Mouse (Mus musculus) kidney, adult 8-10 months (tissue): ENCODE data around the gene Pik3ip1.

Source experiments
- DNase-seq, 2 experiments: peaks; one replicate each; pipeline ENCODE4 v3.0.0; 2022

The Pik3ip1 gene

DNA sequence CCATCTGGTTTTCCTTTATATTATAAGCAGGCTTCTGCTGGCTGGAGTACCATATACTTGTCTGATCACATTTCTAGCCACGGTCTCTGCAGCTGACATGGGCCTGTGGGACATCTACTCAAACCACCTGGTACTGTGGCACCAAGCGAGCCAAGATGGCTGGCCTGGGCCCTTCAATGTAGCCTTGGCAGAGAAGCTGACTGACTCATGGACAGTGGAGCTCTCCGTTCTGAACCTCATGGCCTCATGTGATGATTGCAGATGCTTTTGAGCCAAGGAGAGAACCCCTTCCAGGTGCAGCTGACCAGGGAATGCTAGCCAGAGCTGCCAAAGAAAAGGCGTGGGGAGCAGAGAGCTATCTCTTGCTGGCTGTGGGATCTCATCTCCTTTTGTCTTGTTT lies 24.4 kb upstream of the Pik3ip1 start:
- DNase-seq: no peak

DNA sequence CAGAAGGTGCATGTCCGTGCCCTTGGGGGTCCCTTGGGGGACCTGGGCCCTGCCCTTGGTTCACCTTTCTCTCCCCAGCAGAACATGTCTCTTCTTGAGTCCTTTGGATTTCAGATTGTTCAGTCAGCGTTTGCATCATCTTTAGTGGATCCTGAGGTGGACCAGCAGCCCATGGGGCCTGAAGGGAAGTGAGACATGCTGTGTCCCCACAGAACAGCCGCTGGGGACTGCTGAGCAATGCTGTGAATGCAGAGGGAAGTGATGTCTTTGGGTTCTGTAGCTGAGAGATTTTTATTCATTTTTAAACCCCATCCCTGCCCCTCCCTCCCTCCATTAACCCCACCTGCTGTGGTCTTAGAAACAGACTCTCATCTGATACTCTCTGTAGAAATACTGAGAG lies 22.3 kb upstream of the Pik3ip1 start:
- no peak for DNase-seq

DNA sequence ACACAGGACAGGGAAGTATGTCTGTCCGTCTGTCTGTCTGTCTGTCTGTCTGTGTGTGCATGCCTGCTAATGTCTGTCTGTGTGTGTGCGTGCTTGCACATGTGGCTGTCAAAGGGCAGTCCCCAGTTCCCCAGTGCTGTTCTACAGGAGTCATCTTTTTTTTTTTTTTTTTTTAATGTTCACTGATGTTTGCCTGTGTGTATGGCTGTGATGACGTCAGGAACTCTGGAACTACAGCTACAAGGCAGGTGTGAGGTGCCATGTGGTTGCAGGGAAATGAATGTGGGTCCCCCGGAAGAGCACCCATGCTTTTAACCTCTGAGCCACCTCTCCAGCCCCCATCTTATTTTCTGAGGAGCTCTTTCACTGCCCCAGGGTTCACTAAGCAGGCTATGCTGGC lies 20.3 kb upstream of the Pik3ip1 start:
- DNase-seq: no peak

DNA sequence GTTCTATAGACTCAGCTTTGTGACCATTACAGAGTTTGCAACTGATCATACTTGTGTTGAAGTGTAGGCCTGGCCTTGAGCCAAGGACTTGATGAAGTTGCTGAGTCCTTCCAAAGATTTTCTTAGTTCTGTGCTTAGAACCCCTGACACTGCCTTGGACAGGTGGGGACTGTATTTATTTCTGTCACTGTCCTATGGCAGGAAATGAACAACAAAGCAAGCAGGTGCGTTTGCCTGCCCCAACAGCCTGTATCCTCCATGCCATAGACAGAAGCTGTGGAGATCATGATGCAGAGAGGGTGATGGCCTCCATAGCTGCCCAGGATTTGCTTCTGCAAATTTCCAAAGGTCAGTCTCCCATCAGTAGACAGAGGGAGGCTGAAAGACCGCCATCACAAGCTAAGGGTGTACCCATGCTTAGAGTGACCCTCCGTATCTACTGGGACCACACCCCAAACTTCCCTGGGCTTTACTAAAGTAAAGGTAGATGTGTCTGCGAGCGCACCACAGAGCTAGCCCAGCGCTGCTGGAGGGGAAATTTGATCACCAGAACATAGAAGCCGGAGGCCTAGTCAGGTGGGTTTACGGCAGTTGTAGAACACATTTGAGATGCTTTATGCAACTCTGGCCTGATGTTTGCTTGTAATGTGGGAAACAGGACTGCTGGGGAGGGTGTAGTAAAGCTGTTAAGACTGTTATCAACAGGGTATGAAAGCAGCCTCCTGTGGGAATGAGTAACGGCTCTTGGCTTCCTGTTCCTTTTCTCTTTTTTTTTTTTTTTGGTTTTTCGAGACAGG lies 19.2 kb upstream of the Pik3ip1 start:
- no peak for DNase-seq

DNA sequence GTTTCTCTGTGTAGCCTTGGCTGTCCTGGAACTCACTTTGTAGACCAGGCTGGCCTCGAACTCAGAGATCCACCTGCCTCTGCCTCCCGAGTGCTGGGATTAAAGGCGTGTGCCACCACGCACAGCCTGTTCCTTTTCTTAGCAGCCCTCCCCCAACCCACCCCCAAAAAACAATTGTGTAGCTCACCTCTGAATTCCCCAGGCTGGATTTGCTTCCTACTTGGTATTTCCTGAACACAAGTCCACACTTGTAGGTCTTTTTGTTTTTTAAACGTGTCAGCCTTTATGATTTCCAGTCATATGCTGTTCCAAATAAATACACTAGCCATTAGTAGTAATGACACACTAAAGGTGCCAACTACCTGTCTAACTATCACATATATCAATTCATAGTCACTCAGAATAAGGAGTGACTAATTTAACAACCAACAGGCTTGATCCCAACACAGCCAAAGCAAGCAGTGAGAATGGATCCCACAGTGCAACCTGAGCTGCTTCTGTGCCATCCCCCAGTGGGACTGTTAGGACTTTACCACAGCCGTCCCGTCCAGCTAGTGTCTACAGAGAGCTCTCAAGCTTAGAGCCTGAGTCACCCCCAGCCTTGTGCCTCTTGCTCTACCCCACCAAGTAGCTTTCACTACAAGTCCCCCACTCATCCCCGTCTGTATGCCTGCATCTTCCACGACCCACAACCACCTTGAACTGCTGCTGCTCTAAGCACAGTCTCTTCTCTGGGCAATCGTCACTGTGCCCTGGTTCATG lies 18.4 kb upstream of the Pik3ip1 start:
- DNase-seq: no peak

DNA sequence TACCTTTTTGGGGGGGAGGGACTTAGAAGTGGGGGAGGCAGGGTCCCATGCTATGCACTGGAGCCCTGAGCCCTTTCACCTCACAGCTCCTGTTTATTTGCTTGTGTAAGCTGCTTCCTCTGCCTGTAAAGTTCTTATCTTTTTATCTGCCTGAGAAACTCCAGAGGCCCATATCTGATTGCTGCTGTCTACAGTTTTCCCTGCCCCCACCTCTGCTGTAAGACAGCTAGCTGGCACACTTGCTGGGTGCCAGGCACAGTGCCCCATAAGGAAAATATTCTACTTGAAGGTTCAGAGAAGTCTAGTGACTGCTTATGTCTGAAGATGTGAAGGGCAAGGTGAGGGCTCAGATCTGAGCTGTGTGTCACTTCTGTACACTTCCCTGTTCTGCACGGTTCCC lies 16.9 kb upstream of the Pik3ip1 start:
- DNase-seq: no peak

DNA sequence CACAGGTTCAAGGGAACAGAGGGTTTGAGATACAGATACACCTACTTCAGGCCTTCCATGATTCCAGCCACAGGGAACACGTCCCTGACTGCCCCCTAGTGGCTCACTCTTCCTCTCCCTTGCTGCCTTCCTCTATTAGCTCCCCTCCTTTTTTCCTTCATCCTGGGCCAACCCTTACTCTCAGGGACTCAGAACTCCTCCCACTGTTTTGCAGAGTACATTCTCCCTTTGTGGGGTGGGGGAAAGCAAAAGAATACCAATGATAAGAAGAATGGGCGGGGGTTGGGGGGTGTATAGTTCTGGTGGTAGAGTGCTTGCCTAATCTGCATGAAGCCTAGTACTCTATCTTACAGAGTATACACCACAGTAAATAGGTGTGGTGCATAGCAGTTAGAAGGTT lies 16.1 kb upstream of the Pik3ip1 start:
- DNase-seq: peak; percentile 62 to 75

DNA sequence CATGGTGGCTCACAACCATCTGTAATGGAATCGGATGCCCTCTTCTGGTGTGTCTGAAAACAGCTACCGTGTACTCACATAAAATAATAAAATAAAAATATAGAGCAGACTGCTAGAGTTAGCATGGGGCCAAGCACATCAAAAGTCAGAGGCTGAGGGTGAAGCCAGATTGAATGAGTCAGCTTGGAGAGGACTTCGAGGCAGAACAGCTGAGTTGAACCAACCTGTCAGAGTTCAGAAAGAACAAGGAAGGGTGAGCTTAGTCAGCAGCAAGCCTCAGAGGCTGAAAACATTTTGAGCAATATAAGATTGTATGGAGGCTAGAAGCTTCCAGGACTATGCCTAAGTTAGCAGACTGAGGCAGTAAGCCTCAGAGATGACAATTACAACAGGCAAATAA lies 11.9 kb upstream of the Pik3ip1 start:
- DNase-seq: no peak

DNA sequence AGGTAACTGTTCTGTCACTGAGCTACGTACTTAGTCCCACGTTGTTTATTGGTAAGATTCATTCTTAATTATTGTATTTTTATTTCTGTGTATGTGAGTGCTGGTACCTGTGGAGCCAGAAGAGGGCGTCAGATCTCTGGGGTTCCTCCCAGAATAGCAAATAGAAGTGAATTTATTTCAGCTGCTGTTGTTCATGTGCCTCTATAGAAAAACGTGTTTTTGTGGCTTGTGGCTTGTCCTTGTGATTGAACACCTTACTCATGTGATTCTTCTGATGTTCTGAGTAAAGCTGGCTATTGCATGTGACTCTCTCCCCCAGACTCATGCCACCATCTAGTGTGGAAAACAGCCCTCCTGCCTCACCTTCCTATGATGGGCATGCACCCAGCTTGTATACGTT lies 1.9 kb upstream of the Pik3ip1 start:
- DNase-seq: no peak

DNA sequence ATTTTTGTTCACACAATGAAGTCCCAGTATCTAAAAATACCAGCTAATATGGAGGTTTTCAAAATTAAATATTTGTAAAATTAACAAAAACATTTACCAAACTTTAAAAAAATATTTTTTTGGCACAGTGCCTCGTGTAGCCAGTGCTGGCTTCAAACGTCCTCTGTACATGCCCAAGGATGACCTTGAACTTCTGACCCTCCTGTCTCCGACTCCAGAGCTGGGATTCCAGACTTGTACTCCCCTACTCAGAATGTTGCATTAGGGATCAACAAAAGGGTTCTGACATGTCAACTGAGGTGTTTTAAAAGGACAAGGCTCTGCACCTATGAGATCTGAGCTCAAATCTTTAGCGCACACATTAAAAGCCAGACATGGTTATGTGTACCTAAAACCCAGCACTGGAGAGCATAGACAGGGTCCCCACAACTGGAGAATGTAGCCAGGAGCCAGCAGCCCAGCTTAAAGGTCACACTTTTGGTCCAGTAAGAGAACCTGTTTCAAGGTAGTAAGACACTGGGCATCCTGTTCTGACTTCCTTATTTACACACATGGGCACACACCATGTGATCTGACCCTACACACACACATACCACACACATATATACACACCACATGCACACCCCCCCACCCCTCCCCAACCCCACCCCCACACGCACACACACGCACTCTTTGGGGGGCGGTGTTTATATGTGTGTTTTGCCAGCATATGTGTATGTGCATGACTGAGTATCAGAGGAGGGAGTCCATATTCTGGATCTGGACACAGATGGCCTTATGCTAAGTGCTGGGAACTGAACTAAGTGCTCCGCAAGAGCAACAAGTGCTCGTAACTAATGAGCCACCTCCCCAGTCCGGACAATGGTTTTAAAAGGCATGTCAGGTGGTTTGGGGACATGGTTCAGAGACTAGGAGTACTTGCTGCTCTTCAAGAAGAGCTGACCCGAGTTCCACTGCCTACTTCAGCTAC lies 1.1 kb upstream of the Pik3ip1 start:
- DNase-seq: no peak

DNA sequence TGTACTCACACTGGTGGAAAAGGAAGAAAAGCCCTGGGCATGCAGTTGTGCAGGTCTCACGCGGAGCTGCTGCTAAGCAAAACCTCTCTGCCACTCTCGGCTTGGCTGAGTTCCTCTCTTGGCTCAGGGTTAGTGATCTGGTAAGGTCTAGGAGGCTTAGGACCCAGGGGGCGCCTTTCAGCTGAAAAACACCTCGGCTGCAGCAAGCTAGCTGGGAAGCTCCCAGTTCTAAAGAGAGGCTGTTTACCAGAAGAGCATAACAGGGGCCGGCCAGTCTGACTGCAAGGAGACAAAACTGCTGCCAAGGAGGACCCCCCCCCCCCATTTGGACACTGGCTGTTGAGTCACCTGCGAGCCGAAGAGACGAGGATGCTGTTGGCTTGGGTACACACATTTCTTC lies 365 bp downstream of the Pik3ip1 start:
- peak; percentile 81 to 84 for DNase-seq

DNA sequence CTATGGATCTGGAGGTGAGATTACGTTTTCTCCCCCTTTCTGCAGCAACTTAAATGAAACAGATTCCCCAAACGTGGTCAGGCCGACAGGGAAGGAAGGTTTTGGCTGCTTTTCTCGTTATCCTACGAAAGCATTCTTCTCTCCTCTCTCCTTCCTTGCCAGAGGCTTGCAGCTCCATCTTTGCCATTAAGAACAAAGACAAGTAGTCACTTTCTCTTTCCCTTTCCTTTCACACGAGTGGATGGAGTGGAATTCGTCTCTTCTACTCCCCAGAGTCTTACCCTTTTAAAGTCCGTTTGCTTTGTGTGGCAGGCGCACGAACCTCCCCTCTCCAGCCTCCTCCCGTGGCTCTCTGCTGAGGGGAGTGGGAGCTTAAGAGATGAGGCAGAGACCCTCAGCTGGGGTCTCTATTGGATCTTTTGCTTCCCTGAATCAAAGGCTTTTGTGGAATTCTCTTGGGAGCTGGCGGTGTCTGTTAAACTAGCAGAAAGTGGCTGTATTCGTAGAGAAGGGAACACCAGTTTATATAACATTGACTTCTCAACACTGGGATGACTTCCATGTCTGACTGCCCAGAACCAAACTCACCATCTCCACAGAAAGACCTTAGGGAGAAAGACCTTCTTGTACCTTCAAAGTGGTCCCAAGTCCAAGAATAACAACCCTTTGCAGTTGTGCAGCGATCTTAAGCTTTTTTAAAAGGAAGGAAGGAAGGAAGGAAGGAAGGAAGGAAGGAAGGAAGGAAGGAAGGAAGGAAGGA lies 970 bp downstream of the Pik3ip1 start:
- peak in 1 of 2 experiments; percentile 10 for DNase-seq

DNA sequence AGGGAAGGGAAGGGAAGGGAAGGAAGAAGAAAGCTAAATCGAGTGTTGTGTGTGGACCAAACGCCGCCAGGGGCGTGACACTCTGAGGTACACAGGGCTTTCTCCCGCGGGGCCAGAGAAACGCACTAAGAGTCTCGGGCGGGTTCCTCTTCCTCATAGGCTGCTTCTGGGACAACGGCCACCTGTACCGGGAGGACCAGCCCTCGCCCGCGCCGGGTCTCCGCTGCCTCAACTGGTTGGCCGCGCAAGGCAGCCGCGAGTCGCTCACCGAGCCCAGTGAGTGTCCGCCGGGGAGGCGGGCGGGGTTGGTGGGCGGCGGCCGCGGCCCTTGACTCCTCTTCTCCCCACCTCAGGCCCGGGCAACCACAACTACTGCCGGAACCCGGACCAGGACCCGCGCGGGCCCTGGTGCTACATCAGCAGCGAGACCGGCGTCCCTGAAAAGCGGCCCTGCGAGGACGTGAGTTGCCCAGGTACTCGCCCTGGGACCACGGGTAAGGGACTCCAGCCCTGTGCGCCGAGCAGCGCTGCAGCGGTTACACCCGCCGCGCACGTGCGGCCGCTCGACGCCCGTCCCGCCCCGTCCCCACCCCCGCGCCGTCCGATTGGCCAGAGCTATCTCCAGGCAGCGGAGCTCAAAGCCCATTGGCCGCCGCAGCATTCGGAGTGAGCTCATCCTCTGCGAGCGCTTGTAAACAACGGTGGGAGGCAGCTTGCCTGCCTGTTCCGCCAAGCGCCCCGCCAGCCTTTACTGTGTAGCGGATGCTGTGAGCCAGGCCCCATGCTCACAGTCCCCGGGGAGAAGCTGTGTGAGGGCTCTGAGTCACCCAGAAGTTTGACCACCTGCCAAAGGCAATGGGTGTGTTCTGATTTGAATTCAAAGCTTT lies 1.8 kb downstream of the Pik3ip1 start:
- peak; percentile 84 to 90 for DNase-seq

DNA sequence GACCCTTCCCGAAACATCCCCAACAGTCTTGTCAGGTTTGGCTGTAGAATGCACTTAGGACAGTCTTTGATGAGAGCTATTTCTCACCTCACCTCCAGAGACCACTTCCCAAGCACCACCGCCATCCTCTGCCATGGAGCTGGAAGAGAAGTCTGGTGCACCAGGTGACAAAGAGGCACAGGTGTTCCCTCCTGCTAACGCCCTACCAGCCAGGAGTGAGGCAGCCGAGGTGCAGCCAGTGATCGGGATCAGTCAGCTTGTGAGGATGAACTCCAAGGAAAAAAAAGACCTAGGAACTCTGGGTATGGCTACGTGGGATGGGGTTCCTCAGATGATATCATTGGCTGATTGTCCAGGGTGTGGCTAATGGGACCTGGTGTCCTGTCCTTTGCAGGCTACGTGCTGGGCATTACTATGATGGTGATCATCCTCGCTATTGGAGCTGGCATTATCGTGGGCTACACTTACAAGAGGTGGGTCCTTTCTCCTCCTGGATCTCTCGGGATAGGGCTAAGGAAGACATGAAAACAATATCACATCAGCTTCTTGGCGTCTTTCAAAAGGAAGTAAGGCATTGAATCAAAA lies 3.0 kb downstream of the Pik3ip1 start:
- DNase-seq: no peak

DNA sequence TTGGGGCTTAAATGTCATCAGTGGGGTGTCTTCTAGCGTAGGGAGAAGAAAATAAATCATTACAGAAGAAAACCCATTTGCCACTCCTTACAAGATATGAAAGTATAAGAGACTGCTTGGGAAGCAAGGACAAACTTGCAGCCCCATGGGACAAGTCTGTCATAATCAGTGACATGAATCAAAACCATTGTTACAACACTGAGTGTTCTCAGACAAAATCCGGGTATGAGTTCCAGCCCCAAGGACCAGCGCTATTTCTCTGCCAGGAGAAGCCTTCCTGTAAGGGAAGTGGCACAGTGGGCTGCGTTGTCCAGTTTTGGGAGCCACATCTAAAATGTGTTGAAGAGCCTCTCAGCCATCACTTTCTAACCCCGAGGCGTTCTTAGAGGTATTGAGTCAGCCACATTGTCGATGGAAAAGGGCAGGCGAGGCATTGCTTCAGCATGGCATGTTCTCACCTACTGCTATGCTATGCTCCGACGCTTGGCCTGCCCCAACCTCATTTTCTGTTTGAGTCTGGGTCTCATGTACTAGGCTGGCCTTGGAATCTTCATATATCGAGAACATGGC lies 4.0 kb downstream of the Pik3ip1 start:
- no peak for DNase-seq

DNA sequence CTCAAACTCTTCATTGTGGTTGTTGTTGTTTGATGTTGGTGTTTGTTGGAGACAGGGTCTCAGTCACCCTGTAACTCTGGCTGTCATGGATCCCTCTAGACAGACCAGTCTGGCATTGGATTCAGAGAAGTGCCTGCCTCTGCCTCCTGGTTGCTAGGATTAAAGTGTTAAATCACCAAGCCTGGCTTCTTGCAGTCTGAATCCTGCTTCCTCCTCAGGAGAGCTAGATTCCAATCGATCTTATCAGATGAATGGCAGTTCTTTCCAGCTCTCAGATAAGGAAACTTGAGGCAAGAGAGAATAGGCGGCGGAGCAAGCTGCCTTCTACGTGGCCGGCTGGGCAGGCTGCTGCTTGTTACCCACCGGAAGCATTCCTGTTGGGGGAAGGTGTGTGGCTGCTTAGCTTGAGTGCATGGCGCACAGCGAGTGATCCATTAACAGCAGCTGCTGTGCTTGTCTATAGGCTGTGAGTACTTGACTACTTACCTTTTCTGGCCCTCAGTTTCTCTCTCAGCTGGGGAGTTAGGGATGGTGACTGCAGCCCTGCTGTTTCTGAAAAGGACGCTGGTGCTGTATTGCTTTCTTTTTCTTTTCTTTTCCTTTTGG lies 4.6 kb downstream of the Pik3ip1 start:
- DNase-seq: no peak

DNA sequence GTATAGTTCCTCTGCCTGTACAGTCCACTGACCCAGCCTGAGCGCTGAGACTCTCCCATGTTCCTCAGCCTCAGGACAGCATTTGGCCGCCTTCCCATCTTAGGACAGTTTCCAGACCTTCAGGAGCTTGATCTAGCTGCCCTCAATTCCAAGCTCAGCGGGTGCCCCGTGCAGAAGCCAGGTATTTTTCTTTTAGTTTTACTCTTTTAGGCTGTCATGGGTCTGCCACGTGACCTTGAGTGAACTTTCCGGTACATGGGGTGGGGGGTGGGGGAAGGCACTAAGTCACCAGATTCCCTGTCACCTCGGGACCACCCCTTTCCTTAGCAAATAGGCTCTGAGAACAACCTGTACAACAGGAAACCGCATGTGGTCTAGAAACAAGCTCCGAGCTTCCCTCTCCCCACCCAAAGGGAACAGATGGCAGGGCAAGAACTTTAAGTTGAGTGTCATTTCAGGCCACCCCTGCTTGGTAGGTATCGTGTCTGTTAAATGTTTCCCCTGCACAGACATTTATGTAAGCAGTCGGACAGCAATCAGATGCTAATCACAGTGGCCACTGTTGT lies 5.5 kb downstream of the Pik3ip1 start:
- peak in 1 of 2 experiments; percentile 25 for DNase-seq

DNA sequence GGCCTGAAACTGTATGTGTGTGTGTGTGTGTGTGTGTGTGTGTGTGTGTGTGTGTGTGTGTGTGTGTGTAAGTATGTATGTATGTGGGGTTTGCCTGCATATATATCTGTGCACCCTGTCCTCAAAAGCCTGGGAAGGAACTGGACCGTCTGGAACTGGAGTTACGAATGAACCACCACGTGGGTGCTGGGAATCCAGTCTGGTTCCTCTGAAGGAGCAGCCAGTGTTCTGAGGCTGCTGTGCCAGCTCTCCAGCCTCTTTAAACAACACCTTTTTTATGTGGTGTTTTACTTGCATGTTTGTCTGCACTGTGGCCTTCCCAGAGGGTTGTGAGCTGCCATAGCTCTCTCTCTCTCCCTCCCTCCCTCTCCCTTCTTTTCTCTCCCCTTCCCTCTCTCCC lies 6.4 kb downstream of the Pik3ip1 start:
- no peak for DNase-seq

DNA sequence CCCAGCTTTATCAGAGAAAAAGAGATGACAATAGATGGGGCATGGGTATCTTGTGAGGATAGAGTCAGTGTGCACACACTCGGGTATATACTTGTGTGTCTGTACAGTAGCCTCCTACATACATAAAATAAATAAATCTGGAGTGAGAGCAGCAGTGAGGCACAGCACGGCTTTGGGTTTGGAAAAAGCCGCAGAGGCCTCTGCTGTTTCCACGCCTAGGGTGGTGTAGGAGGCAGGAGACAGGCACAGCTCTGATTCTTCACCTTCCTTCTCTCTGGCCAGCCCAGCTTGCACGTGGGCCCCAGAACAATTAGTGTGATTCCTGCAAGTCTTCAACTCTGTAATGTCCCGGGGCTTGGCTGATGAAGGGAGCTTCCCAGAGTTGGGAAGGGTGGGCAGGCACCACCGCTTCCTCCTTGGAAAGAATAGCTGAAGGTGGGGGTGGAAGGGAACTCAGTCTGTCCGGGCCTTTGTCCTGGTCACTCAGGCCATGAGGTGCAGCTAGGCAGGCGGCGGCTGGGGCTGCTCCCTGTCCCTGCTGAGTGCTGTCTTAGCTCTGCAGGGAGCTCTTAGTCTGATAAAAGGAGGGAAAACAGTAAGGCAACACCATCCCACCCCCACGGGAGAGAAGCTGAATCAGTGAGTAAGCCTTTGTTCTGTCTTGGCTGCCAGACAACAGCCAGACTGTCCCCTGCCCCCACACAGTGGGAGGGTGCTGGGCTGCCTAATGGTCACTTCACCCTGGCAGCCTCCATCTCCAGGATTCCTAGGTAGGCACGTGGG lies 7.2 kb downstream of the Pik3ip1 start:
- DNase-seq: peak in 1 of 2 experiments; percentile 15
